Mouse (Mus musculus) effector memory CD4-positive, alpha-beta T cell, adult 7 months (primary cell): Measurements from ENCODE around the gene Cldn22. TPM values are rescaled to one million over a fixed set of nuclear protein-coding genes. Genes with fewer than 3 reads are reported as not detected.

Source experiments
- polyA plus RNA-seq: library from polyadenylated mRNA; unstranded; fragments of 100-300 nt; shearing (Covaris generic); gene quantifications from one replicate; pipeline ENCODE4 v1.2.1, GENCODE M21; 2017

Gene Cldn22
- polyA plus RNA-seq, result not detected

DNA sequence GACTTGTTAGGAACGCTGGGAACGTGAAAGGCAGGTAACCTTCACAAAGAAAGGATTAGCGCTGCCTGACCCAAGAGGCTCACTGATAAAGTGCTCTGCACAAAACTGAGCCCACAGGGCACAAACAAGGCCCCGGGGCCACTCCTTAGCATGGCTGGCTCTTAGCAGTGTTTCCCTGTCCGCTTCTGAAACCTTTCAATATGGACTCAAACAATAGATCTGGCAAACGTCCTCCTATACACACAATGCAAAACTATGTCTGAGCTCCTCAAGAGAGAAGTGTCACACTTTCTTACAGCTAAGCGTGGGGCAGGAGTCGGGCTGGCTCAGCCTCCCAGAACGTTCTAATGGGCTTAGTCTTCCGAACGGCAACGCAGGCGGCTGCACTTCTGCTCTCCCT is at the start of gene Cldn22:
Cldn22 (plus strand) TSS at position 301 of the 400 bp plus-strand sequence.

DNA sequence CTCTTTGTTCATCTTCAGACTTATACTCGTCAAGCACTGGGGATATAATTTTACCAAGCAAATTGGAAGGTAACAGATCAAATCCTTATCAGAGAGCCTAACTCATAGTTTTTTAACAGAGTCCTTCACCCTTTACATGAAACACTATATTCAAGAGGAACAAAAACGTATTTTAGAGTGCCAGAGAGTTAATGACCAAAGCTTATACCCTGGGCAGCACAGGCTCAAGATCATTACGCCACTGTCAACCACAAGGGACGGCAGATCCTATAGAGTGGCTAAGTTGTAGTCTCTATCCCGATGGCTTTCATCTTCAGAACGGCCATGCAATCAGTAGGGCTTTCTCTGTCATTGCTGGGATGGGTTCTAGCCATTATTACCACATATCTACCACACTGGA is 2.4 kb upstream of the Cldn22 start, which contains the start of gene Cldn24:
Cldn24 (plus strand) TSS at position 301 of the 400 bp plus-strand sequence.

Other genes starting within 250 kb of the Cldn22 start
- gene Ing2, start 148.9 kb upstream of the Cldn22 start, polyA plus RNA-seq, result 66.3 TPM
- gene Cdkn2aip, start 110.5 kb upstream of the Cldn22 start, polyA plus RNA-seq, result 59.2 TPM
- not detected for gene Cldn24, start 2.3 kb upstream of the Cldn22 start, polyA plus RNA-seq
- gene Wwc2, start 166.4 kb downstream of the Cldn22 start, polyA plus RNA-seq, result 1.2 TPM